Mouse (Mus musculus): Measurements from ENCODE around the gene Adam22. TPM values are rescaled to one million over a fixed set of nuclear protein-coding genes. Genes with fewer than 3 reads are reported as not detected.

The Adam22 gene
- under 1 TPM in 1 of 2 experiments, not detected in 1; 0.09 TPM for total RNA-seq (2023)

DNA sequence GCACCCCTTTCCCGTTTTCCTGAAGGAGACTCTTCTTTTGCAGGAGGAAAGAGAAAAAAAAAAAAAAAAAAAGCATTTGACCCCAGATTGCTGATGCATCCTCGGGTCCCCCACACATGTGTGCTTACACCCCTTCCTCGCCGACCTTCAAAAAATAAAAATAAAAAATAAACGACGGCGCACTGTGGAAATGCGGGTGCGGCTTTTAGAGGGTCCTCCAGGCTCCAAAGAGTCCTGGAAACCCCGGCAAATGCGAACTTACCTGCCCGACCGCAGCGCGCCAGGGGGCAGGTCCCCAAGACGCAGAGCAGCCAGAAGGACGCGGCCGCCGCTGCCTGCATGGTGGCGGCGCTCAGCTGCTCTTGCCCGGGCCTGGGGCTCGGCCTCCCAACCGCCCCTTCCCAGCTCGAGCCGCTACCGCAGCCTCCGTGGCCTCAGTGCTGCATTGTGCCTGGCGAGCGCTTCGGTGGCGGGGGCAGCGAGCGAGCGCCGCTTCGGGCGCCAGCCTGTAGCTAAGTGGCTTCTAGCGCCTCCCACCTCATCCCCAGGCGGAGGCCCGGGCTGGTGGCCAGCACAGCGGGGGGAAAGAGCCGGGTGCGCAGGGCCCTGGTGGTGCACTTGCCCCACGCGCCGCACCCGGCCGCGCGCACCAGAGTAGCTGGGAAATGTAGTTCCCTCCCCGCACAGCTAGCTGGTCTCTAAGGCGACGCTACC lies at the start of gene Adam22:
TSS of gene Adam22 (minus strand) at position 547 of the 714 bp plus-strand sequence.

GRCm38 (mm10) chr5:8045855-8046254 lies 322.1 kb downstream of the Adam22 start, which contains the start of gene Sri:
TSS of gene Sri (plus strand) at chr5:8046078.

Other genes with a start within 250 kb of the Adam22 start
- 10 to 100 TPM; 39.3 to 43.9 TPM for gene Dbf4, start 54.6 kb upstream of the Adam22 start, total RNA-seq (2023)
- gene Slc25a40, start 54.7 kb upstream of the Adam22 start, total RNA-seq (2023) = 10 to 100 TPM in 1 of 2 experiments, 1 to 10 TPM in 1; 9.4 to 13.0 TPM